Mouse (Mus musculus): ENCODE measurements around the gene Tas2r143. TPM values are rescaled to one million over a fixed set of nuclear protein-coding genes. Genes with fewer than 3 reads are reported as not detected.

The Tas2r143 gene
- polyA plus RNA-seq, 1 experiment from 2014 or later: not detected

GRCm38 (mm10) chr6:42433554-42433953 is 33.5 kb downstream of the Tas2r143 start:
- TF ChIP-seq CTCF (IDR thresholded peaks at IDR 0.05): peak; percentile 44
- ChIA-PET CTCF (interaction anchor here (1.3 to 1.7 kb wide), 2 partner anchors 10 to 108 kb away, joined by 3 to 5 read pairs; no protein-coding TSS in a partner anchor), POLR2A (no interaction called here)
- in situ Hi-C loops (cut with MboI; ENCODE audit: low pct_unique_long_range_greater_than_20kb): no loop called here
- no peaks in the 10 kb centered on the region for H3K27me3 ChIP-seq
- no peak for ATAC-seq
- DNase-seq (ENCODE audit: low read depth, low spot score): no peak

DNA sequence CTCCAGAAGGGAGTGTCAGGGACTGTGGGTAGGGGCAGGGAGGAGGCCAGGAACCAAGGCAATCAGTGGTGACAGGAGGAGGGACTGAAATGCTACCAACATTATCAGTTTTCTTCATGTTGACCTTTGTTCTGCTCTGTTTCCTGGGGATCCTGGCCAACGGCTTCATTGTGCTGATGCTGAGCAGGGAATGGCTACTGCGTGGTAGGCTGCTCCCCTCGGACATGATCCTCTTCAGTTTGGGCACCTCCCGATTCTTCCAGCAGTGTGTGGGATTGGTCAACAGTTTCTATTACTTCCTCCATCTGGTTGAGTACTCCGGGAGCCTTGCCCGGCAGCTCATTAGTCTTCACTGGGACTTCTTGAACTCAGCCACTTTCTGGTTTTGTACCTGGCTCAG is 34.4 kb downstream of the Tas2r143 start, which contains the start of gene Tas2r126:
Gene Tas2r126 (plus strand): TSS at position 90 of the 400 bp plus-strand sequence.
- CTCF ChIA-PET: interaction anchor here (0.8 kb wide), 1 partner anchor 11 kb away, joined by 3 read pairs; no protein-coding TSS in a partner anchor
- ATAC-seq (no peak), DNase-seq (ENCODE audit: low read depth, low spot score) (no peak)
- in situ Hi-C loops (cut with MboI; ENCODE audit: low pct_unique_long_range_greater_than_20kb): no loop called here
- no peaks in the 10 kb centered on the region for H3K27me3 ChIP-seq
- POLR2A ChIA-PET: no interaction called here
- TF ChIP-seq CTCF (IDR thresholded peaks at IDR 0.05): no peak

DNA sequence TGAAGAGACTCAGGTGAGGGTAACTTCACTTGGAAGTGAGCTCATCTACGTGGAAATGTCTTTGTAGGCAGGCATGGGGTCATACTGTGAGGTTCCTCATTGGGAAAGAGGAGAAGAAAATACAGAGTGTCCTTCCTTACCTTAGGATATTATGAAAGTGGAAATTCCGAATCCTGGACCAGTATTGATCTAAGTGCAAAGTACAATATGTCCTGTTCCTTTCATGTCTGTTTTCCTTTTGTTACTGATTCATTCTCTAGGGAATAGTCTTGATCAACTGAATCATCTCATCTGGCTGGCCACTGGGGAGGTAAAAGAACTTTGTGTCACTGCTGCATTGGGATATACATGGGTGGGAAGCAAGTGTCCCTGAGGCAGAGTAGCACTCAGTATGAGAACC is 35.5 kb downstream of the Tas2r143 start:
- CTCF ChIA-PET: interaction anchor here (1.8 kb wide), 1 partner anchor 50 kb away, joined by 3 read pairs; no protein-coding TSS in a partner anchor
- in situ Hi-C loops (cut with MboI; ENCODE audit: low pct_unique_long_range_greater_than_20kb): no loop called here
- DNase-seq (ENCODE audit: low read depth, low spot score): no peak
- POLR2A ChIA-PET: no interaction called here
- no peak for TF ChIP-seq CTCF (IDR thresholded peaks at IDR 0.05)
- no peak for ATAC-seq
- H3K27me3 ChIP-seq: no peaks in the 10 kb centered on the region

DNA sequence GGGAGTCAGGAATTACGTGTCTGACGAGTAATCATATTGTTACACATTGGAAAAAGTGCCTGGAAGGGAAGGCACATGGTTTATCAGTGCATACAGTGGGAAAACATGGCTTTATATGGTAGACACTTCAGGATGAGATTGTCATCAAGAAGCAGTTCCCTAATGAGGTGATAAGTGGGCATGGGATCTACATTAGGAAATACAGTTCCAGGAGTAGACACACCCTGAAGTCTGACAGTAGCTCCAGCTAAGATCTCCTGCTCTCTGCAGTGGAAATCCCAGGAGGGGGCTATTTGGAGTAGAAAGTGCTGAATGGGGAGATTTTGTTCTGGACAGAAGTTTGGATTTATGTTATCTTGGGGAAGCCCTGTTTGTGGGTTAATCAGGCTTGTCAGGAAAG is 41.4 kb downstream of the Tas2r143 start:
- ChIA-PET POLR2A (no interaction called here), CTCF (no interaction called here)
- in situ Hi-C loops (cut with MboI; ENCODE audit: low pct_unique_long_range_greater_than_20kb): no loop called here
- no peak for DNase-seq (ENCODE audit: low read depth, low spot score)
- no peak for TF ChIP-seq CTCF (IDR thresholded peaks at IDR 0.05)
- no peaks in the 10 kb centered on the region for H3K27me3 ChIP-seq
- ATAC-seq: no peak

GRCm38 (mm10) chr6:42444491-42444890 is 44.5 kb downstream of the Tas2r143 start:
- no peak for TF ChIP-seq CTCF (IDR thresholded peaks at IDR 0.05)
- in situ Hi-C loops (cut with MboI; ENCODE audit: low pct_unique_long_range_greater_than_20kb): no loop called here
- ATAC-seq: no peak
- DNase-seq (ENCODE audit: low read depth, low spot score): no peak
- CTCF ChIA-PET: interaction anchor here (0.7 kb wide), 1 partner anchor 120 kb away, joined by 3 read pairs; no protein-coding TSS in a partner anchor
- POLR2A ChIA-PET: interaction anchor here (1.2 kb wide), 1 partner anchor 43 kb away, joined by 3 read pairs; the partner anchor contains the start of gene Olfr456
- no peaks in the 10 kb centered on the region for H3K27me3 ChIP-seq

- DNase-seq (ENCODE audit: low read depth, low spot score): no peak
- ATAC-seq: no peak
- CTCF ChIA-PET: no interaction called here
- in situ Hi-C loops (cut with MboI; ENCODE audit: low pct_unique_long_range_greater_than_20kb): no loop called here
- POLR2A ChIA-PET: no interaction called here
- H3K27me3 ChIP-seq: no peaks in the 10 kb centered on the region
- no peak for TF ChIP-seq CTCF (IDR thresholded peaks at IDR 0.05)
Observed at GRCm38 (mm10) chr6:42447381-42447780, 47.3 kb downstream of the Tas2r143 start.

Other genes with a start within 250 kb of the Tas2r143 start
- not detected for gene Tas2r144, start 184.9 kb upstream of the Tas2r143 start, polyA plus RNA-seq (2021)
- gene Gstk1, start 154.3 kb upstream of the Tas2r143 start, polyA plus RNA-seq (2021): 52.2 TPM
- 0.12 TPM for gene Tmem139, start 138.3 kb upstream of the Tas2r143 start, polyA plus RNA-seq (2021)
- gene Casp2, start 135.3 kb upstream of the Tas2r143 start, polyA plus RNA-seq (2021): 19.8 TPM
- 0.21 TPM for gene Clcn1, start 113.6 kb upstream of the Tas2r143 start, polyA plus RNA-seq (2021)
- 0.89 TPM for gene Fam131b, start 75.6 kb upstream of the Tas2r143 start, polyA plus RNA-seq (2021)
- gene Zyx, start 50.6 kb upstream of the Tas2r143 start, polyA plus RNA-seq (2021): 336 TPM
- gene Epha1, start 27.0 kb upstream of the Tas2r143 start, polyA plus RNA-seq (2021): 0.27 TPM
- gene Tas2r135, start 5.2 kb downstream of the Tas2r143 start, polyA plus RNA-seq (2021): not detected
- not detected for gene Tas2r126, start 34.3 kb downstream of the Tas2r143 start, polyA plus RNA-seq (2021)
- gene Olfr458, start 65.0 kb downstream of the Tas2r143 start, polyA plus RNA-seq (2021): not detected
- not detected for gene Olfr457, start 76.1 kb downstream of the Tas2r143 start, polyA plus RNA-seq (2021)
- not detected for gene Olfr456, start 87.0 kb downstream of the Tas2r143 start, polyA plus RNA-seq (2021)
- not detected for gene Olfr455, start 147.3 kb downstream of the Tas2r143 start, polyA plus RNA-seq (2021)
- gene Tcaf3, start 197.5 kb downstream of the Tas2r143 start, polyA plus RNA-seq (2021): not detected
- gene Tcaf2, start 245.0 kb downstream of the Tas2r143 start, polyA plus RNA-seq (2021): 9.0 TPM